Mouse (Mus musculus): ENCODE results near the gene Higd1a. TPM values are rescaled to one million over a fixed set of nuclear protein-coding genes. Genes with fewer than 3 reads are reported as not detected.

Gene Higd1a
- polyA plus RNA-seq, 1 experiment = 35.5 TPM

DNA sequence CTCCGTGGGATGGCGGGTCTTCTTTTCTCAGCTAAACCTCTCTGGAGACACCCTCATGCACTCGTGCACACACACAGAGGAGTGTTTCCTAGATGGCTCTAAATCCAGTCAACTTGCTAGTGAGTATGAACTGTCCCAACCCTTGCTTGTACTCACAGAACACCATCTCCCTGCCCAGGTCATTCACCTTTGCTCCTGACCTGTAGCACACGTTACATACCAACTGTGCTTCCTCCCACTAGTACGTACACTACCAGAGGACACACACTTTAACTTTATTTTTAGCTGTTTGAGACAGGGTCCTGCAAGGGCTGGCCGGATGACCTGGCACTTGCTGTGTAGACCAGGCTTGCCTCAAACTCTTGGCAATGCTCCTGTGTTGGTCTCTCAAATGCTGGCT is 20.2 kb downstream of the Higd1a start:
- DNase-seq (ENCODE audit: low read depth) = no peak

- DNase-seq (ENCODE audit: low read depth) = no peak
Observed at GRCm38 (mm10) chr9:121833825-121834224, 24.3 kb downstream of the Higd1a start.

GRCm38 (mm10) chr9:121830956-121831293 is 27.2 kb downstream of the Higd1a start:
- DNase-seq (ENCODE audit: low read depth) = no peak

DNA sequence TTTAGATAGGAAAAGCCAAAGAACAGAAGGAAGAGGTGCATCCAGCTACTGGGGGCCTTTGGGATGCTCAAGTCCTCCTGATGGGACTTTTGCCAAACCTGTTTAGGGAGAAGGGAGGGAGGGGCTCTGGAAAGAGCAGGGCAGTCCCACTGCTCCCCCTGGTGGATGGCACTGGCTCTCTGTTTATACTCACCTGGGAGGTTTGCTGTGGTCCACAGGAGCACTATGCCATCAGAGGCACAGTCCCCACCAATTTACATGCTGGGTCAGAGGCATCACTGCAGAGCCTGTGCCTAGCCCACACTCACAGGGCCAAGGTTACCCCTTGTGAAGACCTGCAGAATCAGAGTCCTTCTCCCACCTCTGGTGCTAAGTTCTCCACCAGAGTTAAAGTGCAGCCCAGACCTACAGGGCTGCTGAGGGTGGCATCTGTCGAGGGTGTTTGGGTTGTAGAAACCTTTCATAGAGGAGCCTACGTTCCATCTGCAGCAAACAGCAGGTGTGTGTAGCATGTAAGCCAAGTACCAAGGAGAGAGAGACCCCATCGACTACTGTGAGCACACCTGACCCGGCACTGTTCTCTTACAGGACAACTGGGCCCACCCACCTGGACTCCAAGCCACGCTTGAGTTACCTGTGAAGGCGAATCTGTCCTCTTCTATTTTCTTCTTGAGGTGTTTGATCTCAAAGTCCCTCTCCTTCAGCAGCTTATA is 27.8 kb downstream of the Higd1a start:
- DNase-seq (ENCODE audit: low read depth) = no peak

GRCm38 (mm10) chr9:121829270-121829992 is 28.7 kb downstream of the Higd1a start:
- no peak for DNase-seq (ENCODE audit: low read depth)

DNA sequence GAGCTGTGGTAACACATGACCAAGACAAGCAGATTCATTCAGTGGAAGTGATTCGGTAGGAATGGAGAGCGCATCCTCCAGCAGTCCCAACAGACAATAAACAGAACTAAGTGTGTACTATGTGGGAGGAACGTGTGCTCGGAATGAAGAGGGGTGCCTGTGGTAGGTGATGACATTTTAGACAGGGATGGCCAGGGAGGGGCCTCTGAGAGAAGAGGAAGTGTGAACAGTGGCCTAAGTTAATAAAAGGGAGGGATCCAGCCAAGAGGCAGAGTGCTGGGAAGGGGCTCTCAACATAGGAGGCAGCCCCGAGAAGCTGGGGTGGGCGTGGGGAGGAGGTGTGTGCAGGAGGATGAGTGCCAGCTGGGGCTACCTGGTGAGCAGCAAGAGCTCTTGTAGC is 29.8 kb downstream of the Higd1a start:
- DNase-seq (ENCODE audit: low read depth) = no peak

DNA sequence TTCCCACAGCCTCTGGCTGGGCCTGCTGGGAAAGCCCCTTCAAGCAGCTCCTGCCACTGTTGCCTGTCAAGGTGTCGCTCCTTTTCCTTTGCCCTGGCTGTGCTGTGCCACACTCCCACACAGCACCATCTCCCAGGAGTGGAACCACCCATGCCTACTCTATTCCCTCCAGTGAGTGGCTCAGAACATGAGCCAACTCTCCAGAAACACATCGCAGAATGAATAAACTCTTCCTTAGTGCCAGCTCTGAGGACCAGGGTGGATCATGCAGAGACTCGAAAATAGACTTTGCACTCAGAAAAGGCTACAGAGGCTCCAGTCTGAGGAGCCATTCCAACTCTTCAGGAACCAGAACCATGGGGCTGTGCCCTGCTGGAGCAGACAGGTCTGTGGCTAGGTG is 31.8 kb downstream of the Higd1a start:
- no peak for DNase-seq (ENCODE audit: low read depth)

GRCm38 (mm10) chr9:121823991-121824390 is 34.2 kb downstream of the Higd1a start:
- DNase-seq (ENCODE audit: low read depth) = no peak

GRCm38 (mm10) chr9:121823051-121823450 is 35.1 kb downstream of the Higd1a start:
- DNase-seq (ENCODE audit: low read depth) = peak; percentile 78

- DNase-seq (ENCODE audit: low read depth) = no peak
Observed at GRCm38 (mm10) chr9:121822585-121822991, 35.6 kb downstream of the Higd1a start.

- DNase-seq (ENCODE audit: low read depth) = no peak
Observed at GRCm38 (mm10) chr9:121820765-121821164, 37.4 kb downstream of the Higd1a start.

DNA sequence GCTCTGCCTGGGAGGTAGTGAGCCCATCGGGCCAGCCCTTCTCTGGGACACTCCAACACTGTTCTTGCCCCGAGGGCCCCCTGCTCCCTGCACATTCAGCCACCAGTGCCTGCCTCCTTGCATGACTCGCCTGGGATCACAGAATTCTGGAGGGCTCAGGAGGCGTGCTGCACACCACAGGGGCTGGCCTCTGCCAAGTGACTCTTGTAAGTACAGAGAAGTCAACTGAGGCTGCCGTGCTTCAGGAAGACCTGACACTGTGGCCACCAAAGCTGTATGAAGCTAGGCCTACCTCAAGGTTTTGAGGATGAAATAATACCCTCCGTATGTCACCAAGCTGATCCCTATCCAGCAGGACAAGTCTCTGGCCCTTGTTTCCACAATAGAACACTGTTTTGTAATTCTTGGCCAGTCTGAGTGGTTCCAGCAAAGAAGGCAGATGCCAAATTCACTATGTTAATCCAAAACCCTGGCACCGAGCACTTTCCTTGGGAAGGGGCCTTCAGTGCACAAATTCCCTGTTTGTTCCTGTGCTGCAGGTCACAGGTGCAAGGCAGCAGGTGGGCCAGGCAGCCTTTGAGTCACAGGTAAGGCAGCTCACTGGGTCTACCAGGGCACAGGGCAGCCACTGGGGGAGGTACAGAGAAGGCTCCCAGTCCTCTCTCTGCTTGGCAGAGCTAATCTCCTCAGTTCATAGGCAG is 38.2 kb downstream of the Higd1a start:
- peak; percentile 66 for DNase-seq (ENCODE audit: low read depth)

- DNase-seq (ENCODE audit: low read depth) = peak; percentile 47
Observed at GRCm38 (mm10) chr9:121819073-121819770, 38.9 kb downstream of the Higd1a start.

DNA sequence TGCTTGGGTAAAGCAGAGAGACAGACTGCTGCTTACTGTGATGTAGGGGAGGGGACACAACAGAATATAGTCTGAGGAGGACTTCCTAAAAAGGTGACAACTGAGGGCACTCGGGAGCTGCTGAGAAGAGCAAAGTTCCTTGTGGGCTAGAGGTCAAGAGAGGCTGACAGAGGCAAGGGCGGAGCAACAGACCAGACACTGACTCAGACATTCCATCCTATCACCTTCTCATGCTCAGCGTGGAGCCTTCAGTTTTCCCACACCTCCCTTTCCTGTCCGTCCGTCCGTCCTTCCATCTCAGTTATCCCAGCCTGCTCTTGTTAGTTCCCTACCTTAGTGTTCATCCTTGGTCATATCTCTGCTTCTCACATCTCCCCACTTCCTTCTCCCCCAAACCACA is 43.0 kb downstream of the Higd1a start:
- DNase-seq (ENCODE audit: low read depth) = no peak

DNA sequence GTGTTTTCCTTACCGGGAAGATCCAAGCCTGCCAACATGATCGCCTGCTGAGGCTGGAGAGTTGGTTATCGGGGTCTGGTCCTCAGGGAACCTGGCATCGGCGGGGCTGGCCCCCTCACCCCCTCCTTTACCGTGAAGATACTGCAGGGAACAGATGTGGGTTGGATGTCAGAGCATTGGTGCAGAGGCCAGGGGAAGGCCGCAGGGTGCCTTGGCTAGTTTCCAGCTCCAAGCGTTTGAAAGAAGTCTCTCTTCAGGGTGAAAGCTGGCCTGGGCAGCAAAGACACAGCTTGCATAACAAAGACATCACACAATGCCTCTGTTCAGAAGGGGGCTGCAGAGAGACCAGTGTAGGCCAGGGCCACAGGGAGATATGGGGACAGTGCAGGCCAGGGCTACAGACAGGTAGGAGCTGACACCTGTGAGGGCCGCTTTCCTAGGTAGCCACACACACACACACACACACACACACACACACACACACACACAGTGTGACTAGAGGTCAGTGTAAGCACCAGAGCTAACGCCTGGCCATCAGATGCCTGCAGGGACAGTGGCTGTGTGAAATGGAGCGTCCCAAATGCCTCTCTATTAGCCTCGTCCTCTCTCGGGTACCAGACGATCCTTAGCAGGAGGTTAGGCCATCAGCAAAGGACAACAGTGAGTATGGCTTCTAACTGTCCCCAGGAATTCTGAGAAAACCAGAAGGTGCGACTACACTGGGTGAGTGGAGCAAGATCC is 47.9 kb downstream of the Higd1a start:
- no peak for DNase-seq (ENCODE audit: low read depth)

- DNase-seq (ENCODE audit: low read depth) = no peak
Observed at GRCm38 (mm10) chr9:121808511-121808910, 49.7 kb downstream of the Higd1a start.

DNA sequence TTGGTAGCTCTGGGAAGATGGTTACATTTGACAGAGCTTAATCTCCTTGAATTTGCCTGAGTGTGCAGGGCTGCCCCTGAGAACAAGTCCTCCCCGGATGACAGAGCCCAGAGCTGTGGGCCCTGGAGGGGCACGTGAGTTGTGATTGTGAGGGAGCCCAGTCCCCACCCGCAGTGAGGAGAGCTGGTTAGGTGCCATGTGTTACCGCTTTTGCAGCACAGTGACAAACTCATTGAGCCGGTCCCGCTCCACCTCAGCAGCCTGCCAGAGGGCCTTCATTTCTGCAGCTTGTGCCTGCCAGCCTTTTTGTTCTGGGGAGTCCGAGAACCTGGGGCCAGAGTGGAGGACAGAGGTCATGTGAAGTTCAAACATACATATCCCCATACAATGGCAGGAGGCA is 50.2 kb downstream of the Higd1a start:
- DNase-seq (ENCODE audit: low read depth) = no peak

GRCm38 (mm10) chr9:121807546-121807945 is 50.6 kb downstream of the Higd1a start:
- no peak for DNase-seq (ENCODE audit: low read depth)

- DNase-seq (ENCODE audit: low read depth) = no peak
Observed at GRCm38 (mm10) chr9:121802747-121803146, 55.4 kb downstream of the Higd1a start.

DNA sequence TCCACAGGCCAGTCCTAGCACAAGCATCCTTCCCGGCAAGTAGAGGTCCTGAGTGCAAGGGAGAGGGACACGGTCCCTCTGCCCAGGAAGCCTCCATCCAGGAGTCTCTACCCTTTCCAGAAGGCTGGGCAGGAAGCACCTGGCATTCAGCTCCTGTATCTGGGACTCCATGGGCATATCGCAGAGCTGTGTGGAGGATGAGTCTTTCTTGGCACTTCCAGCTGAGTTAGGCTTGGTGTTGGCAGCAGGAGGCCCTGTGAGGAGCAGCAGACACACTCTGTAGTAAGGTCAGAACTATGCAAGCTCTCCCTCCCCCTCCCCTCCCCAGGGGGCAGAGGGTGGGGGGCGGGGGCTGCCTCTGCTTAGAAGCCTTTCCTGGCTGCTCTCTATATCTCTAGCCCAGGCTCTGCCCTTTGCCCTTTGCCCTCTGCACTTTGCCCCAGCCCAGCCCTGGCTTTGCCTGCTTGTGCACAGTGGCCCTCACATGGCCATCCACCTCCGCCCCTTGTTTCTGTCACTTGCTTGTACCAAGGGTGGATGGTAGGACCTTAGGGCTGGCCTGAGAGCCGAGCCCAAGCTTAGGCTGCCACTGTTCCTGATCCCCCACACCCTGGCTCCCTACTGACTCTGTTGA is 59.2 kb downstream of the Higd1a start:
- DNase-seq (ENCODE audit: low read depth) = no peak

Data from gonadal fat pad, adult 2 months (tissue).